Mouse (Mus musculus): ENCODE measurements at regions not wholly inside any gene's neighbourhood (a gene's known extent, or its start where the extent isn't known, plus 50 kb on each side); places are given as distances from the start of the nearest gene placed in this dataset.

GRCm38 (mm10) chr15:36916998-36917397 lies 90.6 kb downstream of the Zfp706 start:
- no peak for DNase-seq (ENCODE audit: low spot score)

GRCm38 (mm10) chr15:36914239-36915100 lies 93.1 kb downstream of the Zfp706 start:
- DNase-seq (ENCODE audit: low spot score): no peak

- no peak for DNase-seq (ENCODE audit: low spot score)
Measured at GRCm38 (mm10) chr15:36913308-36913707, 94.3 kb downstream of the Zfp706 start.

- no peak for DNase-seq (ENCODE audit: low spot score)
Measured at GRCm38 (mm10) chr15:36910272-36910671, 97.3 kb downstream of the Zfp706 start.

- no peak for DNase-seq (ENCODE audit: low spot score)
Measured at GRCm38 (mm10) chr15:36909494-36909893, 98.1 kb downstream of the Zfp706 start.

- no peak for DNase-seq (ENCODE audit: low spot score)
Measured at GRCm38 (mm10) chr15:36906789-36907188, 100.8 kb downstream of the Zfp706 start.

- no peak for DNase-seq (ENCODE audit: low spot score)
Measured at GRCm38 (mm10) chr15:36906052-36906451, 101.5 kb downstream of the Zfp706 start.

- DNase-seq (ENCODE audit: low spot score): no peak
Measured at GRCm38 (mm10) chr15:36903922-36904321, 103.7 kb downstream of the Zfp706 start.

GRCm38 (mm10) chr15:36903309-36903708 lies 104.3 kb downstream of the Zfp706 start:
- no peak for DNase-seq (ENCODE audit: low spot score)

GRCm38 (mm10) chr15:36901830-36902285 lies 105.7 kb downstream of the Zfp706 start:
- no peak for DNase-seq (ENCODE audit: low spot score)

- DNase-seq (ENCODE audit: low spot score): no peak
Measured at GRCm38 (mm10) chr15:36901350-36901749, 106.2 kb downstream of the Zfp706 start.

GRCm38 (mm10) chr15:36900940-36901339 lies 106.6 kb downstream of the Zfp706 start:
- DNase-seq (ENCODE audit: low spot score): no peak

- DNase-seq (ENCODE audit: low spot score): no peak
Measured at GRCm38 (mm10) chr15:36899882-36900281, 107.7 kb downstream of the Zfp706 start.

GRCm38 (mm10) chr15:36898857-36899523 lies 108.6 kb downstream of the Zfp706 start:
- no peak for DNase-seq (ENCODE audit: low spot score)

- DNase-seq (ENCODE audit: low spot score): no peak
Measured at GRCm38 (mm10) chr15:36898326-36898725, 109.2 kb downstream of the Zfp706 start.

- DNase-seq (ENCODE audit: low spot score): no peak
Measured at GRCm38 (mm10) chr15:36896265-36896664, 111.3 kb downstream of the Zfp706 start.

GRCm38 (mm10) chr15:36895031-36895430 lies 112.5 kb downstream of the Zfp706 start:
- no peak for DNase-seq (ENCODE audit: low spot score)

- no peak for DNase-seq (ENCODE audit: low spot score)
Measured at GRCm38 (mm10) chr15:36893407-36893969, 114.1 kb downstream of the Zfp706 start.

- no peak for DNase-seq (ENCODE audit: low spot score)
Measured at GRCm38 (mm10) chr15:36892576-36893205, 114.9 kb downstream of the Zfp706 start.

GRCm38 (mm10) chr15:36891851-36892250 lies 115.7 kb downstream of the Zfp706 start:
- no peak for DNase-seq (ENCODE audit: low spot score)

- no peak for DNase-seq (ENCODE audit: low spot score)
Measured at GRCm38 (mm10) chr15:36891296-36891695, 116.3 kb downstream of the Zfp706 start.

GRCm38 (mm10) chr15:36889072-36889471 lies 118.5 kb downstream of the Zfp706 start:
- no peak for DNase-seq (ENCODE audit: low spot score)
